Mouse (Mus musculus) kidney, postnatal 0 days (tissue): Measurements from ENCODE around the gene Natd1. TPM values are rescaled to one million over a fixed set of nuclear protein-coding genes. Genes with fewer than 3 reads are reported as not detected.

Experiments used
- ATAC-seq: fragments of 200-750 bp; cut with Nextera tagmentation; replicated peaks from 2 replicates; pipeline ENCODE4 v1.8.0; 2017; ENCODE audit warnings: low read depth, moderate number of reproducible peaks, moderate TSS enrichment, moderate library complexity; ENCODE audit not compliant: low FRiP score
- DNase-seq: peaks from one replicate; pipeline ENCODE4 v3.0.0-alpha.2; 2016; ENCODE audit warnings: low spot score
- H3K27ac ChIP-seq: fragments of 300-500 bp; sonication (generic); 2 replicates; pipeline ENCODE4 v1.5.1; 2014; ENCODE audit warnings: mild to moderate bottlenecking
- H3K27me3 ChIP-seq: fragments of 300-500 bp; sonication (generic); 2 replicates; pipeline ENCODE4 v1.6.1; 2014; ENCODE audit warnings: low read length, mixed read lengths; ENCODE audit not compliant: insufficient read depth
- H3K36me3 ChIP-seq: fragments of 300-500 bp; sonication (generic); 2 replicates; pipeline ENCODE4 v1.6.1; 2014; ENCODE audit warnings: low read length, mixed read lengths; ENCODE audit not compliant: insufficient read depth
- H3K4me1 ChIP-seq: fragments of 300-500 bp; sonication (generic); replicated peaks from 2 replicates; pipeline ENCODE4 v1.6.1; 2014; ENCODE audit warnings: antibody characterized with exemption, low read length, mixed read lengths; ENCODE audit not compliant: insufficient read depth
- H3K4me2 ChIP-seq: fragments of 300-500 bp; sonication (generic); 2 replicates; pipeline ENCODE4 v1.6.1; 2014; ENCODE audit warnings: mild to moderate bottlenecking, low read length, moderate library complexity, mixed read lengths
- H3K4me3 ChIP-seq: fragments of 300-500 bp; sonication (generic); replicated peaks from 2 replicates; pipeline ENCODE4 v1.5.1; 2014; ENCODE audit warnings: low read depth, low read length
- H3K9ac ChIP-seq: fragments of 300-500 bp; sonication (generic); 2 replicates; pipeline ENCODE4 v1.6.1; 2014; ENCODE audit warnings: low read depth, low read length
- H3K9me3 ChIP-seq: fragments of 300-500 bp; sonication (generic); replicated peaks from 2 replicates; pipeline ENCODE4 v1.6.1; 2016; ENCODE audit warnings: low read length, inconsistent platforms, mixed read lengths
- CTCF ChIP-seq: IDR thresholded peaks from 2 replicates; pipeline ENCODE4 v1.5.1; 2016; ENCODE audit warnings: antibody characterized with exemption, low read depth, mild to moderate bottlenecking, moderate library complexity
- WGBS: fragments of 180-500 bp; shearing (Covaris S2); extraction: QIAGEN DNeasy Blood & Tissue Kit; methylation state at CpG from one replicate; pipeline ENCODE4 v1.1.7; 2014; 5-methylcytosine and 5-hydroxymethylcytosine counted together
- polyA plus RNA-seq: library from polyadenylated mRNA; unstranded; fragments of >200 nt; fragmentation: Nextera tagmentation; extraction: Ambion mirVana; gene quantifications from 2 replicates; pipeline ENCODE4 v1.2.1, GENCODE M21; 2015

Gene Natd1
- polyA plus RNA-seq = 20.7 and 21.1 TPM in 2 replicates

- Histone ChIP-seq H3K4me2 (peak within 1 kb of the TSS; percentile 89), H3K27me3 (no peaks in the 10 kb centered on the region), H3K9ac (peak within 1 kb of the TSS; percentile 86), H3K4me3 (peak within 1 kb of the TSS; percentile 91), H3K36me3 (no peaks in the 10 kb centered on the region), H3K9me3 (no peaks in the 10 kb centered on the region), H3K4me1 (peaks cover 17% of the 10 kb centered on the region; the same call in 1 of the 2 replicates), H3K27ac (peak within 1 kb of the TSS; percentile 58)
- 25% methylated on average over 7 of the region's 7 CpGs for WGBS
- TF ChIP-seq CTCF = no peak
- DNase-seq (no peak), ATAC-seq (no peak)
These were observed at the start of gene Natd1 for GRCm38 (mm10) chr11:60914491-60914890. Gene Natd1 (minus strand): TSS chr11:60914750.

GRCm38 (mm10) chr11:60962709-60963108, 48.2 kb upstream of the Natd1 start:
- no peak for TF ChIP-seq CTCF
- Histone ChIP-seq H3K9ac (no peak overlapping the region), H3K4me1 (no peaks in the 10 kb centered on the region), H3K27ac (no peak overlapping the region), H3K4me2 (no peak overlapping the region), H3K4me3 (no peak overlapping the region), H3K27me3 (no peaks in the 10 kb centered on the region), H3K9me3 (no peaks in the 10 kb centered on the region), H3K36me3 (no peaks in the 10 kb centered on the region)
- WGBS = 60% methylated on average over 5 of the region's 5 CpGs
- ATAC-seq = no peak
- no peak for DNase-seq

- no peaks in the 10 kb centered on the region for H3K27me3 ChIP-seq
- H3K4me2 ChIP-seq = no peak overlapping the region
- DNase-seq (no peak), ATAC-seq (peak; percentile 49; the same call in 1 of the 2 replicates)
- H3K9me3 ChIP-seq = no peaks in the 10 kb centered on the region
- 45% methylated on average over 1 of the region's 1 CpGs for WGBS
- no peak overlapping the region for H3K27ac ChIP-seq
- no peaks in the 10 kb centered on the region for H3K36me3 ChIP-seq
- H3K4me1 ChIP-seq = no peaks in the 10 kb centered on the region
- TF ChIP-seq CTCF = no peak
- H3K9ac ChIP-seq = no peak overlapping the region
- no peak overlapping the region for H3K4me3 ChIP-seq
These were observed 46.6 kb upstream of the Natd1 start for GRCm38 (mm10) chr11:60961176-60961575.

GRCm38 (mm10) chr11:60958948-60959347, 44.4 kb upstream of the Natd1 start:
- Histone ChIP-seq H3K27me3 (no peaks in the 10 kb centered on the region), H3K4me2 (no peak overlapping the region), H3K9me3 (no peaks in the 10 kb centered on the region), H3K27ac (no peak overlapping the region), H3K36me3 (no peaks in the 10 kb centered on the region), H3K9ac (no peak overlapping the region), H3K4me1 (no peaks in the 10 kb centered on the region), H3K4me3 (no peak overlapping the region)
- DNase-seq (no peak), ATAC-seq (no peak)
- TF ChIP-seq CTCF = no peak
- 91% methylated on average over 4 of the region's 4 CpGs for WGBS

GRCm38 (mm10) chr11:60955621-60956383, 41.3 kb upstream of the Natd1 start:
- no peak overlapping the region for H3K9ac ChIP-seq
- DNase-seq (no peak), ATAC-seq (no peak)
- 83% methylated on average over 9 of the region's 9 CpGs for WGBS
- no peaks in the 10 kb centered on the region for H3K9me3 ChIP-seq
- no peak for TF ChIP-seq CTCF
- H3K4me2 ChIP-seq = no peak overlapping the region
- no peak overlapping the region for H3K27ac ChIP-seq
- H3K4me3 ChIP-seq = no peak overlapping the region
- no peaks in the 10 kb centered on the region for H3K4me1 ChIP-seq
- H3K36me3 ChIP-seq = peaks cover 13% of the 10 kb centered on the region
- no peaks in the 10 kb centered on the region for H3K27me3 ChIP-seq

GRCm38 (mm10) chr11:60954255-60955104, 39.9 kb upstream of the Natd1 start:
- no peak for DNase-seq
- Histone ChIP-seq H3K27me3 (no peaks in the 10 kb centered on the region), H3K4me2 (no peak overlapping the region), H3K36me3 (peaks cover 19% of the 10 kb centered on the region), H3K9me3 (no peaks in the 10 kb centered on the region), H3K4me3 (no peak overlapping the region), H3K4me1 (no peaks in the 10 kb centered on the region), H3K27ac (no peak overlapping the region), H3K9ac (no peak overlapping the region)
- ATAC-seq = no peak
- TF ChIP-seq CTCF = no peak
- 83% methylated on average over 10 of the region's 10 CpGs for WGBS
